Mouse (Mus musculus) MEL (cell line): ENCODE data around the gene Exog. TPM values are rescaled to one million over a fixed set of nuclear protein-coding genes. Genes with fewer than 3 reads are reported as not detected.

Experiments used
- DNase-seq: peaks from one replicate; pipeline ENCODE4 v3.0.0; 2011; ENCODE audit warnings: low read depth, low spot score
- H3K27ac ChIP-seq: 2 replicates; pipeline ENCODE4 v1.5.1; 2012; ENCODE audit warnings: low read depth, mild to moderate bottlenecking, control low read depth, low read length, moderate library complexity; ENCODE audit not compliant: control insufficient read depth
- H3K27me3 ChIP-seq, 2 experiments: fragments of 150-350 bp in 1 of 2; sonication (generic) in 1 of 2; 2 replicates each; pipeline ENCODE4 v1.6.1; 2012; ENCODE audit warnings: low read length in 2 of 2, mild to moderate bottlenecking in 2 of 2, improper control_type of control experiment in 1 of 2, moderate library complexity in 1 of 2; ENCODE audit not compliant: insufficient read depth in 2 of 2, control insufficient read depth in 1 of 2
- H3K36me3 ChIP-seq, 2 experiments: 2 replicates each; pipeline ENCODE4 v1.6.1; 2012 to 2014; ENCODE audit warnings: low read length in 2 of 2, improper control_type of control experiment in 1 of 2, inconsistent platforms in 1 of 2, mild to moderate bottlenecking in 1 of 2; ENCODE audit not compliant: insufficient read depth in 2 of 2, control insufficient read depth in 1 of 2
- H3K4me1 ChIP-seq, 2 experiments: fragments of 150-350 bp in 1 of 2; sonication (generic) in 1 of 2; 2 replicates each; pipeline ENCODE4 v1.6.1; 2012; ENCODE audit warnings: low read length in 2 of 2, improper control_type of control experiment in 1 of 2, mild to moderate bottlenecking in 1 of 2; ENCODE audit not compliant: insufficient read depth in 2 of 2, control insufficient read depth in 1 of 2
- H3K4me3 ChIP-seq, 2 experiments: fragments of 150-350 bp in 1 of 2; sonication (generic) in 1 of 2; 2 replicates each; pipeline ENCODE4 v1.5.1; 2012; ENCODE audit warnings: low read depth in 2 of 2, low read length in 2 of 2, mild to moderate bottlenecking in 2 of 2, moderate library complexity in 2 of 2, control low read depth in 1 of 2, improper control_type of control experiment in 1 of 2; ENCODE audit not compliant: control insufficient read depth in 1 of 2, insufficient read depth in 1 of 2
- H3K79me2 ChIP-seq: 2 replicates; pipeline ENCODE4 v1.6.1; 2012; ENCODE audit warnings: mild to moderate bottlenecking, low read length, moderate library complexity; ENCODE audit not compliant: control insufficient read depth, poor library complexity, insufficient read depth
- H3K9ac ChIP-seq: 2 replicates; pipeline ENCODE4 v1.6.1; 2012; ENCODE audit warnings: low read depth, mild to moderate bottlenecking, control low read depth, low read length, moderate library complexity; ENCODE audit not compliant: control insufficient read depth, poor library complexity, severe bottlenecking
- H3K9me3 ChIP-seq: fragments of 150-350 bp; sonication (generic); replicated peaks from 2 replicates; pipeline ENCODE4 v1.6.1; 2012; ENCODE audit warnings: mild to moderate bottlenecking, low read length, improper control_type of control experiment, moderate library complexity; ENCODE audit not compliant: insufficient read depth
- E2F4 ChIP-seq: IDR thresholded peaks from 2 replicates; pipeline ENCODE4 v1.6.1; 2011; ENCODE audit warnings: low read depth, low read length, improper control_type of control experiment, borderline replicate concordance
- HCFC1 ChIP-seq: IDR thresholded peaks from 2 replicates; pipeline ENCODE4 v1.6.1; 2012; ENCODE audit warnings: low read depth, mild to moderate bottlenecking, inconsistent platforms, low read length, improper control_type of control experiment, moderate library complexity
- JUND ChIP-seq: IDR thresholded peaks from 2 replicates; pipeline ENCODE4 v1.6.1; 2011; ENCODE audit warnings: low read depth, mild to moderate bottlenecking, improper control_type of control experiment, low read length
- KAT2A ChIP-seq: conservative IDR thresholded peaks from 2 replicates; pipeline ENCODE4 v1.6.1; 2012; ENCODE audit warnings: low read depth, low read length, improper control_type of control experiment, inconsistent platforms
- MYC ChIP-seq: IDR thresholded peaks from 2 replicates; pipeline ENCODE4 v1.6.1; 2011; ENCODE audit warnings: low read depth, mild to moderate bottlenecking, low read length, improper control_type of control experiment, moderate library complexity
- NRF1 ChIP-seq: IDR thresholded peaks from 2 replicates; pipeline ENCODE4 v1.6.1; 2014; ENCODE audit warnings: low read depth, mild to moderate bottlenecking, inconsistent platforms, low read length, improper control_type of control experiment, moderate library complexity; ENCODE audit not compliant: poor library complexity, insufficient read depth, severe bottlenecking
- POLR2A ChIP-seq, 2 experiments: IDR thresholded peaks; 2 replicates each; pipeline ENCODE4 v1.6.1; 2011 to 2012; ENCODE audit warnings: low read length in 2 of 2, mild to moderate bottlenecking in 2 of 2, control low read depth in 1 of 2, improper control_type of control experiment in 1 of 2, low read depth in 1 of 2, moderate library complexity in 1 of 2; ENCODE audit not compliant: control insufficient read depth in 1 of 2, insufficient read depth in 1 of 2, poor library complexity in 1 of 2
- SIN3A ChIP-seq: IDR thresholded peaks from 2 replicates; pipeline ENCODE4 v1.6.1; 2012; ENCODE audit warnings: low read length, improper control_type of control experiment, inconsistent platforms
- TAL1 ChIP-seq: IDR thresholded peaks from 2 replicates; pipeline ENCODE4 v1.6.1; 2012; ENCODE audit warnings: mild to moderate bottlenecking, inconsistent platforms, low read length, moderate library complexity, mixed read lengths
- UBTF ChIP-seq: IDR thresholded peaks from 2 replicates; pipeline ENCODE4 v1.6.1; 2012; ENCODE audit warnings: low read depth, mild to moderate bottlenecking, inconsistent platforms, low read length, improper control_type of control experiment, moderate library complexity, borderline replicate concordance; ENCODE audit not compliant: insufficient read depth
- USF1 ChIP-seq: IDR thresholded peaks from 2 replicates; pipeline ENCODE4 v1.6.1; 2014; ENCODE audit warnings: low read depth, mild to moderate bottlenecking, inconsistent platforms, low read length, improper control_type of control experiment, moderate library complexity
- USF2 ChIP-seq, 2 experiments: IDR thresholded peaks; 2 replicates each; pipeline ENCODE4 v1.6.1; 2011 to 2012; ENCODE audit warnings: improper control_type of control experiment in 2 of 2, low read length in 2 of 2, borderline replicate concordance in 1 of 2, inconsistent platforms in 1 of 2, low read depth in 1 of 2, mild to moderate bottlenecking in 1 of 2; ENCODE audit not compliant: insufficient read depth in 1 of 2
- ZKSCAN1 ChIP-seq: IDR thresholded peaks from 2 replicates; pipeline ENCODE4 v1.6.1; 2012; ENCODE audit warnings: low read depth, mild to moderate bottlenecking, inconsistent platforms, low read length, improper control_type of control experiment, moderate library complexity
- ZMIZ1 ChIP-seq: IDR thresholded peaks from 2 replicates; pipeline ENCODE4 v1.6.1; 2012; ENCODE audit warnings: low read depth, mild to moderate bottlenecking, inconsistent platforms, low read length, improper control_type of control experiment, moderate library complexity
- ZNF384 ChIP-seq: IDR thresholded peaks from 2 replicates; pipeline ENCODE4 v1.6.1; 2012; ENCODE audit warnings: low read depth, mild to moderate bottlenecking, inconsistent platforms, low read length, improper control_type of control experiment
- polyA plus RNA-seq, 2 experiments: library from polyadenylated mRNA; stranded (reverse) in 1 of 2; unstranded in 1 of 2; fragments of >175 nt in 1 of 2; fragments of >200 nt in 1 of 2; gene quantifications; 2 replicates each; pipeline versions ENCODE4 v1.2.1 to v1.2.4; 2012; ENCODE audit warnings: low replicate concordance in 2 of 2, low read depth in 1 of 2; ENCODE audit not compliant: insufficient read length in 2 of 2, insufficient read depth in 1 of 2, missing spikeins in 1 of 2
- total RNA-seq: library from RNA; depleted of rRNA; stranded (reverse); fragments of 300-350 nt; gene quantifications from 2 replicates; pipeline ENCODE4 v1.2.3, GENCODE M21; 2012; rRNA removed

The Exog gene
- total and polyA plus RNA-seq, 3 experiments, result 11.7 to 12.1 TPM; not detected in 1

DNA sequence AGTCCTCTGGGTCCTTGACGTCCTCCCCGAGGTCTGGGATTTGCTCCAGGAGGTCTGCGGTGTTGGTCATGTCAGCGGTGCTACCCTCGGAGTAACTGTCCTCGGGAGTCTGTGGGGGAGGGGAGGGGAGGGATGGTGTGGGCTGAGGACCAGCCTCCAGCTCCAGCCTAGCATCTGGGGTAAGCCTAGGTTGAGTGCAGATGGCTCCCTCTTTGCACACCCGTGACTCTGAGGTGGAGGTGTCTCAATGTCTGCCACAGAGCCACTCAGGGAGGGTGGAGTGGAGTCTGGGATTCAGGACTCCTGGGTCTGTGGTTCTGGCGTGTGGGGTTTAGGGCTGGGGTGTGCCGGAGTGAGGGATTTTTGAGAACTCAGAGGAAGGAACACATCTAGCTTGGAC lies 68.2 kb downstream of the Exog start:
- TF ChIP-seq ZKSCAN1 (no peak), SIN3A (no peak), MYC (no peak), ZMIZ1 (no peak), ZNF384 (no peak), USF1 (no peak), POLR2A (IDR thresholded peaks at IDR 0.05; ENCODE audit: control insufficient read depth in 1 of 2, insufficient read depth in 1 of 2, low read depth in 1 of 2, low read length in 2 of 2, poor library complexity in 1 of 2) (no peak), JUND (no peak), NRF1 (no peak)
- TF ChIP-seq, all 39 proteins: peak for 0
- H3K4me1 ChIP-seq, result no peaks in the 10 kb centered on the region
- no peaks in the 10 kb centered on the region for H3K79me2 ChIP-seq
- no peaks in the 10 kb centered on the region for H3K9me3 ChIP-seq
- H3K9ac ChIP-seq, result no peak overlapping the region
- H3K27ac ChIP-seq, result no peak overlapping the region
- no peaks in the 10 kb centered on the region for H3K36me3 ChIP-seq
- no peak for DNase-seq
- no peak overlapping the region for H3K4me3 ChIP-seq
- H3K27me3 ChIP-seq, result no peaks in the 10 kb centered on the region

DNA sequence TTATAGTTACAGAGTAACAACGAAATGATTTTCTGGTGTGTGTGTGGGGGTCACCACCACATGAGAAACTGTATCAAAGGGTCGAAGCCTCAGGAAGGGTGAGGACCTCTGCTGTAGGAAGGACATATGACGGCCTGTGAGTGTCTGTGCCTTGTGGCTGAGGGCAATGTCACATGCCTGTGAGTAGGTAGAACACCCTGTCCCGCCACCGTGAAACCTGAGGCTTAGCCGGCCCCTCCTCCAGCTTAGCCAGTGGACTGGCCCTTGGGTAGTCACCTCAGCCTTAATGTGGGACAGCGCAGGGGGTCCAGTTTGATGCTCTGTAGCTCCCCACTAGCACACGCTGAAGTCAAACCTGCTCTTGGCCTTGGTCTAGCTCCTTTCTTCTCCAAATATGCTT lies 69.1 kb downstream of the Exog start:
- Histone ChIP-seq H3K27me3 (no peaks in the 10 kb centered on the region), H3K27ac (no peak overlapping the region), H3K4me3 (no peak overlapping the region), H3K9ac (no peak overlapping the region), H3K79me2 (no peaks in the 10 kb centered on the region), H3K36me3 (no peaks in the 10 kb centered on the region), H3K4me1 (no peaks in the 10 kb centered on the region), H3K9me3 (no peaks in the 10 kb centered on the region)
- TF ChIP-seq KAT2A (no peak), SIN3A (no peak)
- DNase-seq, result no peak

DNA sequence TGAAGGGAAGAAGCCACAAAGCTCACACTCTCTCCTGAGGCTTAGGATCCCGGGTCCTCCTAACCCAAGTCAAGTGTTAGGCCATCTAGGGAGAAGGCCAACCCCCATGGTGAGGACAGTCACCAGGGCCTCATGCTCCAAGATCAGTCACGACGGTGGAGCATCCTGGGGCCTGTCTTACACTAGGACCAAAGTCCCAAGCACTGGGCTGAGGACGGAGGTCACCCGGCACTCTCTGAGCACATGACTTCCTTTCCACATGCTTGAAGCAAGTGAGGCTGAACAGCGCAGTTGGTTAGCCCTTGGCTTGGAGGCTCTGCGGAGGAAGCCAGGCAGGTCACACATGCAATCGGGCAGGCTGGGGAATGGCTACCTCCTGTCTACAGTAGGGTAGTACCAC lies 70.2 kb downstream of the Exog start:
- Histone ChIP-seq H3K9ac (no peak overlapping the region), H3K4me3 (no peak overlapping the region), H3K9me3 (no peaks in the 10 kb centered on the region), H3K79me2 (no peaks in the 10 kb centered on the region), H3K4me1 (no peaks in the 10 kb centered on the region), H3K27ac (no peak overlapping the region), H3K27me3 (no peaks in the 10 kb centered on the region), H3K36me3 (no peaks in the 10 kb centered on the region)
- no peak for DNase-seq
- TF ChIP-seq UBTF (no peak), USF2 (IDR thresholded peaks at IDR 0.05; ENCODE audit: borderline replicate concordance in 1 of 2, insufficient read depth in 1 of 2, low read depth in 1 of 2, low read length in 2 of 2) (no peak), HCFC1 (no peak), TAL1 (no peak), E2F4 (no peak)

Other genes starting within 250 kb of the Exog start
- not detected in 2 replicates for gene Slc22a13, start 235.8 kb upstream of the Exog start, total RNA-seq
- gene Slc22a13, start 235.8 kb upstream of the Exog start, polyA plus RNA-seq, result under 1 TPM in 1 of 2 experiments, not detected in 1; 0.04 TPM
- gene Oxsr1, start 122.5 kb upstream of the Exog start, total RNA-seq, result 25.6 and 27.8 TPM in 2 replicates
- gene Oxsr1, start 122.5 kb upstream of the Exog start, polyA plus RNA-seq, result 100 to 1,000 TPM in 1 of 2 experiments, 10 to 100 TPM in 1; 37.6 to 304 TPM
- gene Acaa1a, start 105.3 kb upstream of the Exog start, total RNA-seq, result 19.5 and 23.1 TPM in 2 replicates
- 10 to 100 TPM in 1 of 2 experiments, not detected in 1; 22.1 TPM for gene Acaa1a, start 105.3 kb upstream of the Exog start, polyA plus RNA-seq
- 17.8 and 20.7 TPM in 2 replicates for gene Myd88, start 103.5 kb upstream of the Exog start, total RNA-seq
- gene Myd88, start 103.5 kb upstream of the Exog start, polyA plus RNA-seq, result 10 to 100 TPM in 1 of 2 experiments, not detected in 1; 39.7 TPM
- 3.8 and 4.3 TPM in 2 replicates for gene Xylb, start 87.6 kb upstream of the Exog start, total RNA-seq
- gene Xylb, start 87.6 kb upstream of the Exog start, polyA plus RNA-seq, result 10 to 100 TPM in 1 of 2 experiments, not detected in 1; 12.9 TPM
- not detected in 2 replicates for gene Slc22a14, start 79.4 kb upstream of the Exog start, total RNA-seq
- not detected for gene Slc22a14, start 79.4 kb upstream of the Exog start, polyA plus RNA-seq
- 0.81 and 1.7 TPM in 2 replicates for gene Acvr2b, start 42.8 kb upstream of the Exog start, total RNA-seq
- 1 to 10 TPM in 1 of 2 experiments, not detected in 1; 1.9 TPM for gene Acvr2b, start 42.8 kb upstream of the Exog start, polyA plus RNA-seq
- gene Scn5a, start 134.1 kb downstream of the Exog start, total RNA-seq, result not detected in 2 replicates
- gene Scn5a, start 134.1 kb downstream of the Exog start, polyA plus RNA-seq, result under 1 TPM in 1 of 2 experiments, not detected in 1; 0.03 TPM